Mouse (Mus musculus): ENCODE measurements around the gene Olfr131.

- TF ChIP-seq CTCF (IDR thresholded peaks at IDR 0.05; ENCODE audit: low read depth) (no peak), EP300 (IDR thresholded peaks at IDR 0.05; ENCODE audit: low read depth) (no peak)
Observed at GRCm38 (mm10) chr17:38082364-38082763, 6.1 kb downstream of the Olfr131 start.
